Mouse (Mus musculus) thymus, postnatal 14 days (tissue): ENCODE data around the gene Hip1r.

Experiments used
- DNase-seq: peaks from one replicate; pipeline ENCODE4 v3.0.0; 2021

Hip1r gene

GRCm38 (mm10) chr5:124019348-124020216 is 46.2 kb downstream of the Hip1r start:
- DNase-seq = peak; percentile 72

GRCm38 (mm10) chr5:124021148-124021547 is 47.7 kb downstream of the Hip1r start:
- DNase-seq = no peak

- no peak for DNase-seq
Observed at GRCm38 (mm10) chr5:124021701-124022100, 48.3 kb downstream of the Hip1r start.

GRCm38 (mm10) chr5:124022365-124022764 is 48.9 kb downstream of the Hip1r start:
- DNase-seq = peak; percentile 47

GRCm38 (mm10) chr5:124024677-124025076 is 51.2 kb downstream of the Hip1r start:
- no peak for DNase-seq

- DNase-seq = no peak
Observed at GRCm38 (mm10) chr5:124025146-124025545, 51.7 kb downstream of the Hip1r start.

GRCm38 (mm10) chr5:124025587-124026441 is 52.4 kb downstream of the Hip1r start:
- DNase-seq = no peak

GRCm38 (mm10) chr5:124026568-124026967 is 53.1 kb downstream of the Hip1r start:
- no peak for DNase-seq

- DNase-seq = no peak
Observed at GRCm38 (mm10) chr5:124027702-124028470, 54.5 kb downstream of the Hip1r start.

GRCm38 (mm10) chr5:124028680-124029079 is 55.3 kb downstream of the Hip1r start:
- peak; percentile 45 for DNase-seq

- DNase-seq = no peak
Observed at GRCm38 (mm10) chr5:124029220-124030035, 56.0 kb downstream of the Hip1r start.

- no peak for DNase-seq
Observed at GRCm38 (mm10) chr5:124030386-124031067, 57.1 kb downstream of the Hip1r start.

GRCm38 (mm10) chr5:124031068-124031955 is 57.9 kb downstream of the Hip1r start:
- no peak for DNase-seq

GRCm38 (mm10) chr5:124032001-124032508 is 58.6 kb downstream of the Hip1r start, which contains the start of gene Vps37b:
Gene Vps37b, minus strand, starts transcription at chr5:124032270.
- DNase-seq = peak; percentile 92

GRCm38 (mm10) chr5:124034471-124034870 is 61.0 kb downstream of the Hip1r start:
- peak; percentile 78 for DNase-seq

- DNase-seq = peak; percentile 40
Observed at GRCm38 (mm10) chr5:124035406-124035805, 62.0 kb downstream of the Hip1r start.

- DNase-seq = no peak
Observed at GRCm38 (mm10) chr5:124035806-124036205, 62.4 kb downstream of the Hip1r start.

GRCm38 (mm10) chr5:124036341-124036740 is 62.9 kb downstream of the Hip1r start:
- no peak for DNase-seq

GRCm38 (mm10) chr5:124036836-124037235 is 63.4 kb downstream of the Hip1r start:
- peak; percentile 88 for DNase-seq

GRCm38 (mm10) chr5:124039602-124040001 is 66.2 kb downstream of the Hip1r start:
- no peak for DNase-seq
